Mouse (Mus musculus) ovary, postnatal 36 days (tissue): ENCODE data around the gene Cmtm3.
A peak's percentile ranks its signal among the peaks of the same experiment; 100 is the strongest.
"Not testable (repeated sequence)": the region's sequence is repeated elsewhere in the genome, so short reads cannot be mapped to it uniquely, and the experiment has no call there.

Experiments
- DNase-seq: peaks from one replicate; pipeline ENCODE4 v3.0.0; 2022; ENCODE audit warnings: low spot score, mixed read lengths

Cmtm3 gene

DNA sequence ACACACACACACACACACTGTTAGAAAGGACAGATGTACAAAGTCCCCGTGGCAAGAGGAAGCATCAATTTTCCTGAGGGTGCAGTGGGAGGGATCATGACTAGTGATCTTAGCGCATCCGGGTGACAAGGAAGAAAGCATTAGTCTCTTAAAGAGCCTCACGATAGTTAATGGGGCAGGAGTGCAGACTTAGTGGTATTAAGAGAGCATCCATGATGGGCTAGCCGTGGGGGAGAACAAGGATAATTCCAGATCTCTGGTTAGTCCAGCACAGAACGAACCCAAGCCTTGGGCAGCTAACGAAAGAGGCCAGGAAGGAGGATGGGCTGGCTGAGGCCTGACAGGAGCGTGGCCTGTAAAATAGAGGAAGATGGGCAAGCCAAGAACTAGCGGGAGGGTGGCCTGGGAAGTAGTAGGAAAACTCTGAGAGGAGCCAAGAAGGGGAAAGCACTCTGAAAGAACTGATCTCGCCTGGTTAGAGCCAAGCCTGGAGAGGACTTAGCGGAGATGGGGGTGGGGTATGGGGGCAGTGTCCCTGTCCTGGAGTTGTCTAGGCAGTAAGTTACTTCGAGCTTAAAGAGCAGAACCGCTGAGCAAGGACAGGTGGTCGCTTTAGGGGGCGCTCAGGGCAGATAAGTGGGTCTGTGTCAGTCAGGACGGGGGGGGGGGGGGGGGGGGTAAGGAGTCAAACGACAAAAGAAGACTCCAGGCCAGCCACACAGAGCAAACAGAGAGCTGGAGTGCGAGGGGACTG, at the start of gene Cmtm3:
TSS of gene Cmtm3 (plus strand) at position 182 of the 754 bp plus-strand sequence.
- peak; percentile 30 for DNase-seq

DNA sequence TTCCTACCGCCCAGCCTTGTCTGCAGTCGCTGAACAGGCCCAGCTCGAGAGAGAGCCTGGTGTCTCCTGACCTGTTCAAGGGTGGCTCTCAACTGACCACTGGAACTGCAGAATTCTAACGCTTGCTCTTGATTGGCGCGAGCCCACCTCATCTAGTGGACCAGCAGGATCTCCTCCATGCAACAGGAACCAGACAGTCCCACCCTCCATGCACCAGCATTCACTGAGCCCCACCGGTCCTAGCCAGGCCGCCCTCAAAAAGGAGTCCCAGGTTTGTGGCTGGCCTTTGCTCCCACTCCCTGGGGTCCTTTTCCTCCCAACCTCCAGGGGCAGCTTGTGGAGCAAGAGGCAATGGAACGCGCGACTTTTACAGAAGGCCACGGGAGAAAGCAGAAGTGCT, 46.1 kb upstream of the Cmtm3 start, which contains the start of gene Cmtm2a:
TSS of gene Cmtm2a (minus strand) at position 101 of the 400 bp plus-strand sequence.
- DNase-seq, result not testable (repeated sequence)

DNA sequence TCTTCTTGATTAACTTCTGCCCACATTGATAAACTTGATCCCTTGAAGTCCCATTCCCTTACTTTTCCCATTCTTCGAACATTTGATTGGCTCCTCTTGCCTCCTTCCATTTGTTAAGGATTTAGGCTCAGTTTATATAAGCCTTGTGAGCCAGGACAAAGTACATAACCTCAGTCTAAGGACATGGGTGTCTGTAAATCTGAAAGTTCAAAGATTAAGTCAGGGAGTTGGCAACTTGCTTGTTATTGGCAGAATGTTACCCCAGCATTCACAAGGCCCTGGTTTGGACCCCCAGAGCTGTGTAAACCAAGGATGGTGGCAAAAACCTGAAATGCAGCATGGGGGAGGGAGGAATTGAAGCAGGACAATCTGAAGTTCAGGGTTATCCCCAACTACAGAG, 44.8 kb upstream of the Cmtm3 start:
- no peak for DNase-seq

DNA sequence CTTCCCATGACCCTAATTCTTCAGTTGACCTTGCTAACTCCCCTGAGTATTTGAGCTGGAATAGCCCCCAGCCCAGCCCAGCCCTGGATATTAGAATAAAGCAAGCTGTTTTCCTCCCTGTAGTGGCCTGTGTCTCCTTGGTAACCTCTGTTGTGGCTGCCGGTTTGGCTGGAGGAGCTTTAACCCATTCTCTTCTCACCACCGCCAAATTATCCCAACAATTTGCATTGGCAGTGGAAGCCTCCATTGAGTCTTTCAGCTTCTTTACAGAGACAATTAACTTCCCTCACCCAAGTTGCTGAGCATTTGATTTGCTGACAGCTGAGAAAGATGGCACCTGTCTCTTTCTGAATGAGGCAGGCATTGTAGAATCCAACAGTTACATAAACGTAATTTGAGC, 37.6 kb upstream of the Cmtm3 start:
- DNase-seq, result peak; percentile 33

DNA sequence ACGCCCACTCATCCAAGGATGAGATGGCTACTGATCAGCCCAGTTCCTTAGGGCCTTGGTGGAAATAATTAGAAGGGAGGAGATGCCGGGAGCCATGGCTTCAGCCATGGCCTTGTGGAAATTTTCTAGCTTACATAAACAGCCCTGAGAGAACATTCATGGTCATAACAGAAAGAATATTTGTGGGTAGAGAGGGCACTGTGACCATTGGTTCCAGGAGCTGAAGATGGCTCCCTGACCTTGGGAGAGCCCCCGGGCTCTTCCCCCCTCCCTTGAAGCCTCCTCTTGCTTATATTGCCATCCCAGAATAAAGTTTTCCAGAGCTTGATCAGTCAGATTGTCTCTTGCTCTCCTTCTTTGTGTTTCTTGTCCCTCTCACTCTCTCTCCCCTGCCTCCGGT, 36.7 kb upstream of the Cmtm3 start:
- peak; percentile 54 for DNase-seq

DNA sequence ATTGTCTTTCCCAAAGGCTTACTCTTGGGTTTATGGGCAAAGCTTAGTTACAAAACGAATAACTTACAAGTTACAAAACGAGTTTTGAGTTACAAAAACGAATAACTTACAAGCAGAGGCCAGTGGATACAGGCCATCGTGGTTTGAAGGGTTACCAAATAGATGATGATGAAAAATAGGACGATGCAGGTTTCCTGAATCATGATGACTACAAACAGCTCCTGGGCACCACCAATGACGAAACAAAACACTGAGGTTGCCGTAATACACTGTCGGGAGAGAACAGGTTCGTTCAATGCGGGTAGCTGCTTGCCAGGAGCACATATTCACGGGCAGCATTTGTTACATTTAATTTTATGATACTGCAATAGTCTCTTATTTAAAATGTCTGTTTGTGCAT, 34.2 kb upstream of the Cmtm3 start:
- DNase-seq, result no peak

DNA sequence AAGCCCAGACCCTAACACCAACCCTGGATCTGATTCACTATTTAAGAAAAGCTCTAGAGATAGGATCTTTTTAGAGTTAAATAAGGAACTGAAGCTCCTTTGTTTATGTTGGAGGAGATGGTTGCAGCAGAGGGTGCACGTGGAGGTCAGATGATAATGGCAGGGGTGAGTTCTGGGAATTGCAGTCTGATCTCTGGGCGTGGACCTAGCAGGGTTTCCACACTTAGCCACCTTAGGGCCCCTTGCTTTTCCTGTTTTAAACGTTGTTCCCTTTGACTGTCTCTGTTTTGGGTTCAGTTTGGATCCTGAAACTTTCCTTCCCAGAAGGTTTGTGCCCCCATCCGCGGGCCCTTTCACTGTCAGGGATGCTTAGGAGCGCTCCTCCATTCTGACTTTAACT, 30.9 kb upstream of the Cmtm3 start:
- DNase-seq, result not testable (repeated sequence)

DNA sequence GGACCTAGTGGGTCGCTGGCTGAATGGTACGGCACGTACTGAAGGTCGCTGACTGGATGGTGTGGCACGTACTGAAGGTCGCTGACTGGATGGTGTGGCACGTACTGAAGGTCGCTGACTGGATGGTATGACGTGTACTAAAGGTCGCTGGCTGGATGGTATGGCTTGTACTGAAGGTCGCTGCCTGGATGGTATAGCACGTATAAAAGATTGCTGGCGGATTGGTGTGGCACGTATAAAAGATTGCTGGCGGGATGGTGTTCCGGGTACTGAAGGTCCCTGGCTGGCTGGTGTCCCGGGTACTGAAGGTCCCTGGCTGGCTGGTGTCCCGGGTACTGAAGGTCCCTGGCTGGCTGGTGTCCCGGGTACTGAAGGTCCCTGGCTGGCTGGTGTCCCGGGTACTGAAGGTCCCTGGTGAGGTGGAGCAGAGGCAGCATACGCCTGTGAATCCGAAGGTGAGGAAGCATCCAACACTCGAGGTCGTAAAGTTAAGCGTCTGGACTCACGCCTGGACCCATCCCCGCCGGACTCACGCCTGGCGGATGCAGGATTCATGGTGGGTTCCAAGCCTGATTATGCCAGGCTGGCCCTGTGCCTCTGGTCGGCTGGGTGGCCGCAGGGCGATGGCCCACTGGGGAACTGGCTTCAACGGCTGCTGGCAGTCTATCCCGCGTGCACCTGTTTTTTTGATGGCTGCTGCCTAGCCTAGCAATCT, 29.6 kb upstream of the Cmtm3 start, which contains the start of the genes Gm45711 and Cmtm1:
TSS of gene Gm45711 (minus strand) at position 641 of the 715 bp plus-strand sequence.
TSS of gene Cmtm1 (minus strand) at position 705 of the 715 bp plus-strand sequence.
- peak; percentile 41 for DNase-seq

DNA sequence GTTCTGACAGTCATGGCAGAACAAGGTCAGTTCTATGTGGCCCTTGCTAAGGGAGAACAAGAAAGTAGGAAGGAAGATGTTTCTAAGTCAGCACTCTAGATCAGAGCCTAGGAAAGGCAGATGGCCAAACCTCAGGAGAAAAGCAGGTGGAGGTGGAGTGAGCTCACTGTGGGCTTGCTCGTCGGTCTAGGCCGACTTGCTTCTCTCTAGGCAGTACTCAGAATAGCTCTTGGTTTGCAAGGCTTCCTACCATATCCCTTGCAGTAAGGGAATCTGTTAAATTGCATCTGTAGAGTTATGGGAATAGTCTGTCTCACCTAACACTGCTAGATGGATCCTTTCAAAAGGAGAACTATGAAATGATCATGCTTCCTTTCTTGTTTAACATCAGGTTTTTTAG, 27.2 kb upstream of the Cmtm3 start:
- not testable (repeated sequence) for DNase-seq

DNA sequence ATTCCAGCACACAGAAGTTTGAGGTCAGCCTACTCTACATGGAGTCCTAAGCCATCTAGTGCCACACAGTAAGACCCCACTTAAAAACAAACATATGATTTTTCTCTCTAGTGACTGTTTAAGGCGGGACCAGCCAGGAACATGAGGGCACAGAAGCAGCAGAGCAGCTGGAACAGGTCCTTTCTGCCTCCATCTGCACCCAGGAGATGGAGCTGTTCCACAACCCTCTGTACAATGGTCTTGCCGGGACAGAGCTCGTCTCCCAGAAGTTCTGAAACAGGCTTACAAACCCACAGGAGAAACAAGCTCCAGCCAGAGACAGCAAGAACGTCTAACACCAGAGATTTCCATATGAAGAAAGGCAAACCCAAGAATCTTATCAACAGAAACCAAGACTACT, 25.9 kb upstream of the Cmtm3 start:
- DNase-seq, result no peak

DNA sequence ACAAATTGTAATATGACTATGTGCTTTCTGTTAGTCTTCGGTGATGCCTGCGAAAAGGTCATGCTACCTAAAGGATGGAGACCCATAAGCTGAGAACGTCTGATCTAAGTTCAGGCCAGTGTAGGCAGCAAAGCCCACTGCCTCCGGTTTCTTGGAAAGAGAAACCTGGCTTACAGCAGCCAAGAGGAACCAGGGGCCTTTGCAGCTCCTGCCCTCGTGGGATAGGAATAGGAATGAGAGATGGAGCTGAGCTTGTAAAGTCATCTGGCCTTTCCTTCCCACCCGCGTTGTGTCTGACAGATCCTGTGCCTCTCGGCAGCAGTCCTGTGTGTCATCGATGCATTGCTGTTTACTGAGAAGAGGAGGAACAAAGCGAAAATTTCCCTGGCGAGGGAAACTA, 17.9 kb upstream of the Cmtm3 start, which contains the start of gene Gm11020:
TSS of gene Gm11020 (plus strand) at position 301 of the 400 bp plus-strand sequence.
- DNase-seq, result not testable (repeated sequence)

DNA sequence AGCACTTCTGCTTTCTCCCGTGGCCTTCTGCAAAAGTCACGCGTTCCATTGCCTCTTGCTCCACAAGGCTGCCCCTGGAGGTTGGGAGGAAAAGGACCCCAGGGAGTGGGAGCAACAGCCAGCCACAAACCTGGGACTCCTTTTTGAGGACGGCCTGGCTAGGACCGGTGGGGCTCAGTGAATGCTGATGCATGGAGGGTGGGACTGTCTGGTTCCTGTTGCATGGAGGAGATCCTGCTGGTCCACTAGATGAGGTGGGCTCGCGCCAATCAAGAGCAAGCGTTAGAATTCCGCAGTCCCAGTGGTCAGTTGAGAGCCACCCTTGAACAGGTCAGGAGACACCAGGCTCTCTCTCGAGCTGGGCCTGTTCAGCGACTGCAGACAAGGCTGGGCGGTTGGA, 17.3 kb upstream of the Cmtm3 start, which contains the start of gene Cmtm2b:
TSS of gene Cmtm2b (plus strand) at position 301 of the 400 bp plus-strand sequence.
- DNase-seq, result not testable (repeated sequence)

DNA sequence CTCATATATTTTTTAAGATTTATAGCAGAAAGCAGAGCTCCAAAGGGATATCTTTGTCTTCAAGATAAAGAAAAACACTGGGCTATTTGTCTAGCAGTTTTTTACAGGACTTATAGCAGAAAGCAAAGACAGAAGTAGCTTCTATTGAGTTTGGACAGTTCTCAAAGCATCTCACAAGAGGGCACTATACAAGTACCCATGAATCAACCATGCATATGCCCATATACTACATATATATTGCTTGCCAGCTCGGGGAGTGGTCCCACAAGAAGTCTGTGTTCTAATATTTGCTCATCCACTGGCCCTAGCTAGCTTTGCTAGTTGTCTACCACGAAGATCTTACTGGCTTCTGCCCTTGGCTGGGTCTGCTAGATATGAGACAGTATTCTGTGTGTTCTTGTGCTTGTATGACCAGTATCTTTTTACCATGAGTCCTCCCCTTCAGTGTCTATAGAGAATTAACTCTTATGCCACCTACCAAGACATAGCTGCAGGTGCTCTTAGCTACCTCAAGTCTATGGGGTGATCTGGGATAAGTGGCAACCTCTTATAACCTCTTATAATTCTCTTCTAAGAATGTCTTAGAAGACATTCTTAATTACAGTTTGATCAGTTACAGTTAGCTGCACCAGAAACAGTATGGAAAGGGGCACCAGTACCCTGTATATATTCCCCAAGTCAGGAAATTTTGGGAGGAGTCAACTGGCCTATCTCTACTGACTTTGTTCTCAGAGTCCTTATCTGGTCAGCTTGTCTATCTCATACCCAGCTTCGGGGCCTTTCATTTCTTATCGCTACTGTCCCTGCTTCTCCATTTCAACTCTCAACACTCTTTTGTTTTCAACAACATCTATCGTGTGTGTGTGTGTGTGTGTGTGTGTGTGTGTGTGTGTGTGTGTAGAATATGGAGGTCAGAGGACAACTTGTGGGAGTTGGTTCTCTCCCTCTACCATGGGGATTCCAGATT, 6.3 kb upstream of the Cmtm3 start:
- no peak for DNase-seq

DNA sequence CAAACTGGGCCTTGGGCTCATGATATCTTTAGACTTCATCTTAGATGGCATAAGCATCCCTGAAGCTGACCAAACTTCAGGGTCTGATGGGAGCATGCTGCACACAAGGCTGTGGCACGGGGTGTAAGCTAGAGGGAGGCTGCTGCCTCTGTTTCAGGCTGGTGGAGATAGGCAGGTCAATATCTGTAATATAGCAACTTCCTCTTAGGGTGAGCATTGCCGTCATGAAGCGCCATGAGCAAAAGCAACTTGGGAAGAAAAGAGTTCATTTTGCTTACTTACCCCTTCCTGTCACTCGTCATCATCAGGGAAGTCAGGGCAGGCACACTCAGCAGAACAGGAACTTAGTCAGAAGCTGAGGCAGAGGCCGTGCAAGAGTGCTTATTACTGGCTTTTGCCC, 5.4 kb upstream of the Cmtm3 start:
- no peak for DNase-seq

DNA sequence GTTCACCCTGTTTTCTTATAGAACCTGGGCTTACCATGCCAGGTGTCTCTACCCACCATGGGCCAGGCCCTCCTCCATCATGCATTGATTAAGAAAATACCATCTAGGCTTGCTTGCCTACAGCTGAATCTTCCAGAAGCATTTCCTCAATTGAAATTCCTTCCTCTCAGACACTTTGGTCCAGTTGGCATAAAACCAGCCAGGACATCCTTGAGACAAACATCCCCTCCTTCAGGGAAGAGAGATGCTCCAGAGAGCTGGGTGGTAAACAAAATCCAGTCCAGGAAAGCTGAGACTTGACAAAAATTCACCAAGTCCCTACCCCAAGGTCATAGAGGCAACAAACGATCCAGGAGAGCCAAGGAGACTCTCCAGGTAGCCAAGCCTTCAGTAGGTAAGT, 5.0 kb upstream of the Cmtm3 start:
- DNase-seq, result no peak

DNA sequence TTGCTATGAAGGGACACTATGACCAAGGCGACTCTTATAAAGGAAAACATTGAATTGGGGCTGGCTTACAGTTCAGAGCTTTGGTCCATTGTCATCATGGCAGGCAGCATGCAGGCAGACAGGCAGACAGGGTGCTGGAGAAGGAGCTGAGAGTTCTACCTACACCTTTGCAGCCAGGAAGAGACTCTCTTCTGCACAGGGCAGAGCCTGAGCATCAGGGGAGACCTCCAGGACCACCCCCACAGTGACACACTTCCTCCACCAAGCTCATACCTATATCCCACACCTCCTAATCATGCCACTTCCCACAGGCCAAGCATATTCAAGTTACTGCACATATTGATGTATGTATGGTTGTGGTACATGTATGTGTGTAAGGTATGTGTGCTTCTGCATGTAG, 2.4 kb upstream of the Cmtm3 start:
- no peak for DNase-seq

DNA sequence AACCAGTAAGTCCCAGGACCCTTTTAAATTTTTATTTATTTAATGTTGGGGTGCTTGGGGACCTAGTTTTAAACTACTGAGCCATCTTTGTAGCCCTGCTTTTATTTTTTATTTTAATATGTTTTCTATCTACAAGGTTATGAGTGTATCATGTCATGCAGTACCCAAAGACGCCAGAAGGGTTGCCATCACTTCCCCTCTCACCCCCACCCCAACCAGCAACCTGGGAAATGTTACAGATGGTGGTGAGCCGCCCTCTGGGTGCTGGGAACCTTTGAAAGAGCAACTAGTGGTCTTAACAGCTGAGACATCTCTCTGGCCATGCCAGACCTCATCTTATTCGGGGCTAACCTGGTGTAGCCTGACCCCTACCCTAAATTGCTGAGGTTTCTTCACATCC, 1.3 kb upstream of the Cmtm3 start:
- no peak for DNase-seq

DNA sequence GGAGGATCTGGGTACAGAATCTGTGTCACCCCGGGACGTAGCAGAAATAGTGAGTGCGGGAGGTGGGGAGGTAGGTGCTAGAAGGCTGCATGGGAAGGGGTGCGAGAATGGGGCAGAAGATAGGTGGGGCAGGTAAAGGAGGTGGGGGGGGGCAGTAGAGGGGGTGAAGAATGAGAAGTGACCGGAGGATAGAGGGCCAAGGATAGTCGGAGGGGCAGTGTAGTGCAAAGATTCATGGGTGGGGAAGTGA, 698 bp downstream of the Cmtm3 start:
- DNase-seq, result no peak

DNA sequence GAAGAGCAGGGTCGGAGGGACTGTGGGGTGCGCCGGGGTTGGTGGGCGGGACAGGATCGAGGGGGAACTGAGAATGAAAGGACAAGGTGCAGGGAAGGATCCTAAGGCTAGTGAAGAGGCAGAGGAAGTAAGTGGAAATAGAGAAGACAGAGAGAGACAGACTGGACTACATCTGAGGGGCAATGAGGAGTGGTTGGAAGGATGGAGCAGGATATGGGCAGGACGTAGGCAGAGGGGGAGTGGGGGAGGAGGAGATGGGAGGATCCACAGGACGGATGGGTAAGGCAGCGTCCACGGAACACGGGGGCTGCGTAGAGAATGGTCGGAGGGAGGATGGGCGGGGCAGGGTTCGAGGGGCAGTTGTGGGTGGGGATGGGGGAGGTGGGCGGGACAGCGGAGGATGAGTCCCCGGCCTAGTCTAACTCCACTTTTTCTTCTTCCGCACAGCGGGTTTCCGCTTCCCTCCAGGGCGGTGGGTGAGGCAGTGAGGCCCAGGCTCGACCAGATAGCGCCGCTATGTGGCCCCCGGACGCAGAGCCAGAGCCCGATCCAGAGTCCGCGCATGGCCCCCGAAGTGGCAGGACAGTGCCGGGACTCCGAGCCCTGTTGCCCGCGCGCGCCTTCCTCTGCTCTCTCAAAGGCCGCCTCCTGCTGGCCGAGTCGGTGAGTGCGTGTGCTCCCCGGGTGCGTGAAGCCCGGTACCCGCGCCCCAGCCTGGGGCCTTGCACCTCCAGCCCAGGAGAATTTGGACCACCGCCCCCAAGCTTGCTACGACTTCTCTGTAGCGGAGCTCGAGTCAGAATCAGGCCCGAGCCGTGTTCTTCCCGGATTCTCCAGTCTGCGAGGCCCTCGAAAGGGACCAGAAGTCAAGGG, 1.3 kb downstream of the Cmtm3 start:
- peak; percentile 86 for DNase-seq

DNA sequence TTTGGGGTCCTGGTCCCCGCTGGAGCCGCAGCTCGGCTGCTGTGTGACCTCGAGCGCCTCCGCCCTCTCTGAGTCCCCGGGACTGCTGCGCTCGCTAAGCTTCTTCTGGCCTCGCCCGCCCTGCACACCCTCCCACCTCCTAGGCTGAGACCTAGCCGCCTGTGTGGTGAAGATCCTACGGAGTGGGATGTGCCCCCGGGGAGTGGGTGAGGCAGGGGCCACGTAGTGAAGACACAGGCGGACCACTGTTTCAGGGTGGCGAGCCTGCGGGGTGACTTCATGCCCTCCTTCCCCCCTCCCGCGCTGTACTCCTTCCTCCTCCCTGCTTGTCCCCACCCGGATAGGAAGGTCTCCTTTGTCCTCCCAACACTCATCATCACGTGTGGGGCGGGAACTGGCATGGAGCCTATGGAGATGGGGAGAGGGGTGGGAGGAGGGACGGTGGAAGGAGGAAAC, 1.9 kb downstream of the Cmtm3 start:
- peak; percentile 78 for DNase-seq

DNA sequence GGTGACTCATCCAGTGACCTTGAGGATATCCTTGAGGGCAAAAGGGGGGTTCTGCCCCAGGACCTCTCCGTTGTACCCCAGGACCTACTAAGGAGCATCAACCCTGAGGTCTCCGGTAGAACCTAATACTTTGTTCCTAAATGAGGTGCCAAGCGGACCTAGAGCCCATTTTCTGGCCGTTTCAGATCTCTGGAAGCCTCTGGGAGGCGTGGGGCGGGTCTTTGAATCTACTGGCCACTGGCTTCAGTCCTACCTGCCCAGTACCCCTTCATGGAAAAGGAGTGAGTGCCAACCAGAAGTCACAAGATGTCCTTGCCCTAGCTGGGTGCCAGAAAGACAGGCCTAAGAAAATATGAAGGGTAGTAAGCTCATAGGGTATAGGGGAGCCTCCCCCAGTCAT, 2.5 kb downstream of the Cmtm3 start:
- no peak for DNase-seq
